Mouse (Mus musculus) CH12.LX (cell line): Measurements from ENCODE around the gene Gm10197. TPM values are rescaled to one million over a fixed set of nuclear protein-coding genes. Genes with fewer than 3 reads are reported as not detected.

Experiments
- DNase-seq: peaks from one replicate; pipeline ENCODE4 v3.0.0-alpha.2; 2013; ENCODE audit errors: extremely low read depth
- H3K27ac ChIP-seq: 2 replicates; pipeline ENCODE4 v1.5.1; 2012; ENCODE audit warnings: low read depth, mild to moderate bottlenecking, control low read depth, moderate library complexity; ENCODE audit not compliant: insufficient read depth
- H3K27me3 ChIP-seq: replicated peaks from 2 replicates; pipeline ENCODE3; 2012; ENCODE audit warnings: inconsistent platforms
- H3K36me3 ChIP-seq, 2 experiments: replicated peaks in 1 of 2; 2 replicates each; pipeline versions ENCODE3 to v1.6.1; 2012; ENCODE audit warnings: inconsistent platforms in 1 of 2, low read length in 1 of 2, mild to moderate bottlenecking in 1 of 2, mixed read lengths in 1 of 2, moderate library complexity in 1 of 2; ENCODE audit not compliant: control insufficient read depth in 1 of 2, insufficient read depth in 1 of 2
- H3K4me1 ChIP-seq, 2 experiments: 2 replicates each; pipeline ENCODE4 v1.6.1; 2012; ENCODE audit warnings: inconsistent platforms in 1 of 2, moderate library complexity in 1 of 2; ENCODE audit not compliant: insufficient read depth in 2 of 2, control insufficient read depth in 1 of 2
- H3K4me2 ChIP-seq: 2 replicates; pipeline ENCODE4 v1.6.1; 2012; ENCODE audit warnings: low read depth, mild to moderate bottlenecking, control low read depth; ENCODE audit not compliant: poor library complexity, insufficient read depth, severe bottlenecking
- H3K4me3 ChIP-seq, 3 experiments: fragments of 150-350 bp in 1 of 3; sonication (generic) in 1 of 3; replicated peaks in 1 of 3; 2 replicates each; pipeline versions ENCODE3 to v1.5.1; 2011 to 2012; ENCODE audit warnings: low read depth in 2 of 3, low read length in 2 of 3, mild to moderate bottlenecking in 2 of 3, moderate library complexity in 2 of 3, control low read depth in 1 of 3, improper control_type of control experiment in 1 of 3, inconsistent platforms in 1 of 3, mixed read lengths in 1 of 3; ENCODE audit not compliant: poor library complexity in 1 of 3
- H3K79me2 ChIP-seq: replicated peaks from 2 replicates; pipeline ENCODE4 v1.6.1; 2012; ENCODE audit warnings: mild to moderate bottlenecking, moderate library complexity; ENCODE audit not compliant: control insufficient read depth, poor library complexity, insufficient read depth, severe bottlenecking; ENCODE audit errors: extremely low read depth
- H3K9ac ChIP-seq: 2 replicates; pipeline ENCODE4 v1.6.1; 2012; ENCODE audit warnings: low read depth, mild to moderate bottlenecking, control low read depth, moderate library complexity; ENCODE audit not compliant: insufficient read depth
- H3K9me3 ChIP-seq: replicated peaks from 2 replicates; pipeline ENCODE3; 2012; ENCODE audit warnings: low read length, inconsistent platforms, mixed read lengths
- BHLHE40 ChIP-seq: IDR thresholded peaks from 2 replicates; pipeline ENCODE4 v1.6.1; 2011; ENCODE audit warnings: mild to moderate bottlenecking, low read depth, low read length, improper control_type of control experiment
- CHD1 ChIP-seq: IDR thresholded peaks from 2 replicates; pipeline ENCODE4 v1.6.1; 2012; ENCODE audit warnings: low read depth, low read length, improper control_type of control experiment, inconsistent platforms
- CHD2 ChIP-seq: IDR thresholded peaks from 2 replicates; pipeline ENCODE4 v1.6.1; 2011; ENCODE audit warnings: low read length, improper control_type of control experiment
- ETS1 ChIP-seq: conservative IDR thresholded peaks from 2 replicates; pipeline ENCODE4 v1.6.1; 2012; ENCODE audit warnings: low read depth, mild to moderate bottlenecking, inconsistent platforms, low read length, improper control_type of control experiment, moderate library complexity
- HCFC1 ChIP-seq: IDR thresholded peaks from 2 replicates; pipeline ENCODE4 v1.6.1; 2012; ENCODE audit warnings: low read depth, mild to moderate bottlenecking, inconsistent platforms, low read length, improper control_type of control experiment
- IRF4 ChIP-seq: IDR thresholded peaks from 2 replicates; pipeline ENCODE4 v1.6.1; 2014; ENCODE audit warnings: low read depth, mild to moderate bottlenecking, inconsistent platforms, low read length, improper control_type of control experiment
- JUN ChIP-seq: IDR thresholded peaks from 2 replicates; pipeline ENCODE4 v1.6.1; 2011; ENCODE audit warnings: low read depth, mild to moderate bottlenecking, low read length, improper control_type of control experiment, moderate library complexity; ENCODE audit not compliant: insufficient read depth
- MAZ ChIP-seq: IDR thresholded peaks from 2 replicates; pipeline ENCODE4 v1.6.1; 2012; ENCODE audit warnings: low read depth, mild to moderate bottlenecking, inconsistent platforms, low read length, improper control_type of control experiment, moderate library complexity
- MEF2A ChIP-seq: IDR thresholded peaks from 2 replicates; pipeline ENCODE4 v1.6.1; 2014; ENCODE audit warnings: low read depth, mild to moderate bottlenecking, inconsistent platforms, low read length, improper control_type of control experiment, borderline replicate concordance
- MYC ChIP-seq: IDR thresholded peaks from 2 replicates; pipeline ENCODE4 v1.6.1; 2011; ENCODE audit warnings: low read depth, mild to moderate bottlenecking, improper control_type of control experiment, low read length
- NELFE ChIP-seq: IDR thresholded peaks from 2 replicates; pipeline ENCODE4 v1.6.1; 2011; ENCODE audit warnings: low read depth, low read length, improper control_type of control experiment
- NRF1 ChIP-seq: IDR thresholded peaks from 2 replicates; pipeline ENCODE4 v1.6.1; 2014; ENCODE audit warnings: low read depth, mild to moderate bottlenecking, inconsistent platforms, low read length, improper control_type of control experiment, moderate library complexity
- POLR2AphosphoS2 ChIP-seq: IDR thresholded peaks from 2 replicates; pipeline ENCODE4 v1.6.1; 2011; ENCODE audit warnings: low read depth, low read length, improper control_type of control experiment
- RAD21 ChIP-seq: IDR thresholded peaks from 2 replicates; pipeline ENCODE4 v1.6.1; 2011; ENCODE audit warnings: low read depth, mild to moderate bottlenecking, low read length, improper control_type of control experiment, moderate library complexity
- RCOR1 ChIP-seq: conservative IDR thresholded peaks from 2 replicates; pipeline ENCODE4 v1.6.1; 2012; ENCODE audit warnings: low read depth, mild to moderate bottlenecking, inconsistent platforms, low read length, improper control_type of control experiment
- SMC3 ChIP-seq: IDR thresholded peaks from 2 replicates; pipeline ENCODE4 v1.6.1; 2011; ENCODE audit warnings: low read depth, low read length, improper control_type of control experiment
- ZKSCAN1 ChIP-seq: IDR thresholded peaks from 2 replicates; pipeline ENCODE4 v1.6.1; 2012; ENCODE audit warnings: low read depth, inconsistent platforms, low read length, improper control_type of control experiment, borderline replicate concordance
- ZNF384 ChIP-seq: IDR thresholded peaks from 2 replicates; pipeline ENCODE4 v1.6.1; 2012; ENCODE audit warnings: low read depth, low read length, improper control_type of control experiment, inconsistent platforms
- dilution Hi-C: fragments of 300-500 bp; cut with MboI; formaldehyde crosslinking; loops from 2 replicates; pipeline ENCODE4 v1.14.3; 2020; ENCODE audit warnings: low sequenced_read_pairs; ENCODE audit not compliant: extremely low pct_unique_long_range_greater_than_20kb, extremely low pct_ligation_motif_present
- in situ Hi-C: fragments of 300-500 bp; cut with MboI; formaldehyde crosslinking; loops from 3 replicates; pipeline ENCODE4 v1.14.3; 2019; ENCODE audit warnings: low sequenced_read_pairs, low pct_ligation_motif_present, low pct_unique_long_range_greater_than_20kb, mixed read lengths
- polyA plus RNA-seq: library from polyadenylated mRNA; unstranded; fragments of >175 nt; gene quantifications from 2 replicates; pipeline ENCODE4 v1.2.1, GENCODE M21; 2012; ENCODE audit warnings: low read depth; ENCODE audit not compliant: insufficient read length
- total RNA-seq, 2 experiments: library from RNA; depleted of rRNA; stranded (reverse); fragments of 300-350 nt in 1 of 2; fragments of >200 nt in 1 of 2; gene quantifications; 2 replicates each; pipeline ENCODE4 v1.2.3; 2012 to 2014

Gm10197 gene
- total and polyA plus RNA-seq, 3 experiments: 3.9 to 11.5 TPM; not detected in 1

- Histone ChIP-seq H3K4me3 (no peak overlapping the region), H3K27ac (no peak overlapping the region), H3K36me3 (peaks cover 0 to 9% of the 10 kb centered on the region in 2 experiments), H3K4me1 (peaks cover 0 to 5% of the 10 kb centered on the region in 2 experiments; a peak in 1 of 4 replicates), H3K9ac (no peak overlapping the region), H3K79me2 (no peaks in the 10 kb centered on the region), H3K9me3 (peaks cover 3% of the 10 kb centered on the region), H3K4me2 (no peak overlapping the region), H3K27me3 (no peaks in the 10 kb centered on the region)
- in situ Hi-C loops: no loop called here
- TF ChIP-seq SMC3: no peak
- no peak for TF ChIP-seq ZKSCAN1
- DNase-seq: no peak
- dilution Hi-C loops: no loop called here
Measured at GRCm38 (mm10) chr19:53366881-53367280, 4.7 kb downstream of the Gm10197 start.

GRCm38 (mm10) chr19:53366057-53366775 lies 5.3 kb downstream of the Gm10197 start:
- Histone ChIP-seq H3K79me2 (no peaks in the 10 kb centered on the region), H3K4me2 (no peak overlapping the region), H3K4me1 (peaks cover 0 to 5% of the 10 kb centered on the region in 2 experiments; a peak in 1 of 4 replicates), H3K27ac (no peak overlapping the region), H3K9ac (no peak overlapping the region), H3K4me3 (no peak overlapping the region), H3K9me3 (peaks cover 3% of the 10 kb centered on the region), H3K27me3 (no peaks in the 10 kb centered on the region), H3K36me3 (peaks cover 0 to 4% of the 10 kb centered on the region in 2 experiments)
- no peak for DNase-seq
- in situ Hi-C loops: no loop called here
- dilution Hi-C loops: no loop called here
- TF ChIP-seq JUN: no peak
- no peak for TF ChIP-seq SMC3
- TF ChIP-seq POLR2AphosphoS2: no peak
- TF ChIP-seq RAD21: no peak
- TF ChIP-seq MEF2A: no peak
- no peak for TF ChIP-seq HCFC1
- no peak for TF ChIP-seq BHLHE40
- TF ChIP-seq CHD1: no peak
- TF ChIP-seq MAZ: no peak
- TF ChIP-seq IRF4: no peak
- TF ChIP-seq CHD2: no peak
- TF ChIP-seq MYC: no peak
- TF ChIP-seq ZKSCAN1: no peak
- no peak for TF ChIP-seq NELFE
- TF ChIP-seq RCOR1: no peak
- no peak for TF ChIP-seq ZNF384
- no peak for TF ChIP-seq ETS1
- TF ChIP-seq NRF1: no peak
- TF ChIP-seq, all 38 proteins: peak for 0
